Comparison of ENCODE assay signal across 11 mouse cellular contexts in the genomic region with DNA sequence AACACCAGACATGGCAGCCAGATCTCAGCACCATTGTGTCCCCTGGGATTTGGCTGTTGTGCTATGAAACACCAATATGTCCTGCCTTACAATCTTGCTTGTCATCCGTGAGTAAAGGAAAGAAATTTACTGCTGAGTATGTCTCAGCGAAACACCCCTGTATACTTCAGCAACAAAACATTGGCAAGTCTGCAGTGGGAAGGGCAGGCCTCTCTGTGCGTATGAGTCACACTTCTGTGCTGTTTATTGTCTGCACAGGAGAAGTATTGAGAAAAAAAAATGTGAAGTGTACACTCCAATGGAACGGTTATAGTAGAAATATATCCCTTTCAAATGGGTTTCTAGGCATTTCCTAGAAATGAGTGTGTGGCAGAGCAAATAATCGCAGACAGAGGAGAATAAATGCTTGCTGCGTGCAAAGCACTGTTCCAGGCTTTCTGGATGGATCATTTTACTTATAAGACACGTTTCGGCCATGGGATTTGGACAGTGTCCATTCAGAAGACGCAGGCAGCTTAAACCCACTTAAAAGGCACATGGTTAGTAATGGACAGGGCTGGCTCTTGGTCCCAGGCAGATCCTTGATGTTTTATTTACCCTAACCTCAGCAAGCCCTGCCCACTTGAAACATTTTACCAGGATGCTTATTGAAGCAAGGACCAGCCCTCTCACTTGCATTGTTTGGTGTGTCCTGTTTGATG.
DNase-seq lines count a peak whose midpoint lies in the region; ATAC-seq and TF ChIP-seq lines count a peak whose summit lies in the region.
"Had no signal": no experiment of that assay in that cellular context is flagged by ENCODE, and none has a peak within 500 bp of the region (broad histone marks: within the 10 kb centered on the region; RNA-seq: fewer than 3 reads in every experiment).

No protein-coding gene starts in this region.

- H3K9ac ChIP-seq in heart, embryonic 13.5 days = no peak overlapping the region
- H3K9ac ChIP-seq in midbrain, embryonic 14.5 days (replicated peaks; ENCODE audit: low read length) = no peak overlapping the region; the same call in 1 of the 2 replicates
- no peak overlapping the region for H3K9ac ChIP-seq in midbrain, embryonic 11.5 days (ENCODE audit: low read length)
- no peak overlapping the region for H3K9ac ChIP-seq in intestine, postnatal 0 days (ENCODE audit: low read depth, low read length)

- WGBS in heart, embryonic 13.5 days = 61% methylated on average over 9 of the region's 9 CpGs
- WGBS in midbrain, embryonic 14.5 days = 74% methylated on average over 9 of the region's 9 CpGs
- WGBS in midbrain, embryonic 11.5 days = 82% methylated on average over 9 of the region's 9 CpGs
- WGBS in olfactory bulb, adult 2 months = 34% methylated on average over 9 of the region's 9 CpGs
- WGBS in intestine, postnatal 0 days = 56% methylated on average over 9 of the region's 9 CpGs

- H3K36me3 ChIP-seq in heart, embryonic 13.5 days = no peaks in the 10 kb centered on the region
- no peaks in the 10 kb centered on the region for H3K36me3 ChIP-seq in midbrain, embryonic 14.5 days (ENCODE audit: control insufficient read depth, insufficient read depth, low read length)
- no peaks in the 10 kb centered on the region for H3K36me3 ChIP-seq in midbrain, embryonic 11.5 days (ENCODE audit: control insufficient read depth, insufficient read depth, low read length)
- H3K36me3 ChIP-seq in intestine, postnatal 0 days (ENCODE audit: control insufficient read depth, insufficient read depth) = no peaks in the 10 kb centered on the region
- H3K36me3 ChIP-seq: neural tube, embryonic 12.5 days had no signal

- peaks cover 87% of the 10 kb centered on the region for H3K4me1 ChIP-seq in heart, embryonic 13.5 days
- H3K4me1 ChIP-seq in midbrain, embryonic 14.5 days (ENCODE audit: control insufficient read depth, insufficient read depth, low read length) = peaks cover 5% of the 10 kb centered on the region; the same call in 1 of the 2 replicates
- H3K4me1 ChIP-seq in midbrain, embryonic 11.5 days (ENCODE audit: control insufficient read depth, insufficient read depth, low read length) = no peaks in the 10 kb centered on the region
- H3K4me1 ChIP-seq in embryonic fibroblast, embryonic 13.5 days (ENCODE audit: control insufficient read depth, insufficient read depth, low read length) = peaks cover 36% of the 10 kb centered on the region
- H3K4me1 ChIP-seq in olfactory bulb, adult 2 months (ENCODE audit: control insufficient read depth, insufficient read depth, low read length) = peaks cover 16% of the 10 kb centered on the region; the same call in 1 of the 2 replicates
- H3K4me1 ChIP-seq in intestine, postnatal 0 days (replicated peaks; ENCODE audit: control insufficient read depth, insufficient read depth, low read length) = no peaks in the 10 kb centered on the region

- TF ChIP-seq POLR2A in embryonic fibroblast, embryonic 13.5 days (IDR thresholded peaks at IDR 0.05; ENCODE audit: low read depth, low read length) = no peak
- no peak for TF ChIP-seq POLR2A in olfactory bulb, adult 2 months (IDR thresholded peaks at IDR 0.05; ENCODE audit: insufficient read depth, low read depth, low read length)

- no peak for TF ChIP-seq CTCF in embryonic fibroblast, embryonic 13.5 days (IDR thresholded peaks at IDR 0.05; ENCODE audit: borderline replicate concordance, insufficient read depth, low read length)
- TF ChIP-seq CTCF in olfactory bulb, adult 2 months (IDR thresholded peaks at IDR 0.05; ENCODE audit: insufficient read depth, low read depth, low read length) = no peak
- no peak for TF ChIP-seq CTCF in intestine, postnatal 0 days (IDR thresholded peaks at IDR 0.05; ENCODE audit: low read depth)

- no peak for ATAC-seq in heart, embryonic 13.5 days (ENCODE audit: extremely low read depth, insufficient number of reproducible peaks, low FRiP score, low TSS enrichment)
- no peak for ATAC-seq in midbrain, embryonic 14.5 days (ENCODE audit: low FRiP score, low TSS enrichment)
- ATAC-seq in midbrain, embryonic 11.5 days (ENCODE audit: low FRiP score) = no peak
- ATAC-seq in intestine, postnatal 0 days = no peak

- DNase-seq in heart, postnatal 4 days = no peak
- DNase-seq in midbrain, embryonic 14.5 days = peak; percentile 24
- no peak for DNase-seq in midbrain, embryonic 11.5 days (ENCODE audit: low spot score, missing footprints)
- DNase-seq in gastrocnemius, adult 18-20 months (ENCODE audit: low spot score) = no peak
- DNase-seq: heart, postnatal 10 days; thymus, postnatal 36 days had no signal

- H3K27ac ChIP-seq in heart, embryonic 13.5 days (replicated peaks) = 0 out of 2 replicates have a peak overlapping the region, but pooled peaks have one; percentile 8
- H3K27ac ChIP-seq in midbrain, embryonic 14.5 days (replicated peaks; ENCODE audit: low read depth, low read length) = peak overlapping the region; percentile 75
- H3K27ac ChIP-seq in midbrain, embryonic 11.5 days (ENCODE audit: low read depth, low read length) = no peak overlapping the region
- H3K27ac ChIP-seq in embryonic fibroblast, embryonic 13.5 days (ENCODE audit: insufficient read depth, low read length) = peak overlapping the region; percentile 77
- H3K27ac ChIP-seq in olfactory bulb, adult 2 months (ENCODE audit: insufficient read depth, low read depth, low read length) = peak overlapping the region; percentile 70
- no peak overlapping the region for H3K27ac ChIP-seq in intestine, postnatal 0 days (ENCODE audit: low read depth, low read length)
- H3K27ac ChIP-seq: neural tube, embryonic 12.5 days had no signal

- H3K27me3 ChIP-seq in heart, embryonic 13.5 days (replicated peaks) = no peaks in the 10 kb centered on the region
- H3K27me3 ChIP-seq in midbrain, embryonic 14.5 days (ENCODE audit: control insufficient read depth, insufficient read depth, low read length) = no peaks in the 10 kb centered on the region
- no peaks in the 10 kb centered on the region for H3K27me3 ChIP-seq in midbrain, embryonic 11.5 days (ENCODE audit: control insufficient read depth, insufficient read depth, low read length)
- no peaks in the 10 kb centered on the region; the same call in 1 of the 2 replicates for H3K27me3 ChIP-seq in intestine, postnatal 0 days (replicated peaks; ENCODE audit: control insufficient read depth, insufficient read depth, low read length)
- H3K27me3 ChIP-seq: neural tube, embryonic 12.5 days had no signal

- no peak overlapping the region for H3K4me3 ChIP-seq in heart, embryonic 13.5 days
- H3K4me3 ChIP-seq in midbrain, embryonic 14.5 days (replicated peaks; ENCODE audit: low read depth, low read length) = peak overlapping the region; percentile 33; the same call in 1 of the 2 replicates
- H3K4me3 ChIP-seq in midbrain, embryonic 11.5 days (ENCODE audit: low read depth, low read length) = no peak overlapping the region
- H3K4me3 ChIP-seq in embryonic fibroblast, embryonic 13.5 days (ENCODE audit: insufficient read depth, low read length) = no peak overlapping the region
- no peak overlapping the region for H3K4me3 ChIP-seq in olfactory bulb, adult 2 months (ENCODE audit: insufficient read depth, low read depth, low read length)
- H3K4me3 ChIP-seq in intestine, postnatal 0 days (ENCODE audit: low read depth, low read length) = no peak overlapping the region
- H3K4me3 ChIP-seq: neural tube, embryonic 12.5 days had no signal

- H3K9me3 ChIP-seq in heart, embryonic 13.5 days = no peaks in the 10 kb centered on the region
- H3K9me3 ChIP-seq in midbrain, embryonic 14.5 days (ENCODE audit: control insufficient read depth, low read length) = no peaks in the 10 kb centered on the region
- no peaks in the 10 kb centered on the region for H3K9me3 ChIP-seq in midbrain, embryonic 11.5 days (ENCODE audit: control insufficient read depth, low read length)
- H3K9me3 ChIP-seq in intestine, postnatal 0 days (ENCODE audit: control insufficient read depth) = no peaks in the 10 kb centered on the region
- H3K9me3 ChIP-seq: neural tube, embryonic 12.5 days had no signal

- peak overlapping the region; percentile 66 for H3K4me2 ChIP-seq in heart, embryonic 13.5 days
- H3K4me2 ChIP-seq in midbrain, embryonic 14.5 days (ENCODE audit: low read length) = peak overlapping the region; percentile 53
- H3K4me2 ChIP-seq in midbrain, embryonic 11.5 days = no peak overlapping the region
- no peak overlapping the region for H3K4me2 ChIP-seq in intestine, postnatal 0 days (replicated peaks; ENCODE audit: low read depth)

Comparison
In these comparisons a context has a peak if more than half of its experiments do, and no peak if none do; other contexts are left out.
1. H3K27ac ChIP-seq: peak in heart, embryonic 13.5 days (single experiment), midbrain, embryonic 14.5 days (single experiment), embryonic fibroblast, embryonic 13.5 days (single experiment) and olfactory bulb, adult 2 months (single experiment); none in midbrain, embryonic 11.5 days (single experiment) and intestine, postnatal 0 days (single experiment).
2. H3K4me2 ChIP-seq: peak in heart, embryonic 13.5 days (single experiment) and midbrain, embryonic 14.5 days (single experiment); none in midbrain, embryonic 11.5 days (single experiment) and intestine, postnatal 0 days (single experiment).